In genomic region chr6:54780569-54781304, GRCm38 (mm10) we compare ENCODE assay signal across 21 mouse cellular contexts. TPM values are rescaled to one million over a fixed set of nuclear protein-coding genes. Genes with fewer than 3 reads are reported as not detected.
DNase-seq lines count a peak whose midpoint lies in the region; ATAC-seq lines count a peak whose summit lies in the region.
"Had no signal": no experiment of that assay in that cellular context is flagged by ENCODE, and none has a peak within 500 bp of the region (broad histone marks: within the 10 kb centered on the region; RNA-seq: fewer than 3 reads in every experiment).

No protein-coding gene starts in this region.

- H3K36me3 ChIP-seq in heart, embryonic 16.5 days (ENCODE audit: control insufficient read depth, insufficient read depth) = no peaks in the 10 kb centered on the region
- H3K36me3 ChIP-seq in midbrain, embryonic 13.5 days = no peaks in the 10 kb centered on the region
- H3K36me3 ChIP-seq: embryonic facial prominence, embryonic 13.5 days; forebrain, embryonic 10.5 days; heart, embryonic 15.5 days; hindbrain, embryonic 15.5 days; limb, embryonic 13.5 days; lung, embryonic 15.5 days; midbrain, embryonic 15.5 days had no signal

- no peak overlapping the region for H3K9ac ChIP-seq in heart, embryonic 16.5 days (ENCODE audit: low read length)
- H3K9ac ChIP-seq in midbrain, embryonic 13.5 days (replicated peaks) = no peak overlapping the region
- H3K9ac ChIP-seq: embryonic facial prominence, embryonic 13.5 days; heart, embryonic 15.5 days; hindbrain, embryonic 15.5 days; limb, embryonic 13.5 days; lung, embryonic 15.5 days; midbrain, embryonic 15.5 days had no signal

- no peak overlapping the region for H3K4me2 ChIP-seq in heart, embryonic 16.5 days (ENCODE audit: low read depth, low read length)
- no peak overlapping the region for H3K4me2 ChIP-seq in midbrain, embryonic 13.5 days (replicated peaks)
- H3K4me2 ChIP-seq: embryonic facial prominence, embryonic 13.5 days; heart, embryonic 15.5 days; hindbrain, embryonic 15.5 days; limb, embryonic 13.5 days; liver, embryonic 11.5 days; lung, embryonic 15.5 days; midbrain, embryonic 15.5 days had no signal

- no peak overlapping the region for H3K4me3 ChIP-seq in heart, embryonic 16.5 days (ENCODE audit: low read length)
- no peak overlapping the region for H3K4me3 ChIP-seq in midbrain, embryonic 13.5 days (replicated peaks)
- H3K4me3 ChIP-seq: embryonic facial prominence, embryonic 13.5 days; forebrain, embryonic 10.5 days; heart, embryonic 15.5 days; hindbrain, embryonic 15.5 days; layer of hippocampus, adult 2 months; left cerebral cortex, adult 2 months; limb, embryonic 13.5 days; lung, embryonic 15.5 days; midbrain, embryonic 15.5 days had no signal

- H3K4me1 ChIP-seq in heart, embryonic 16.5 days (ENCODE audit: control insufficient read depth, insufficient read depth, low read length) = peaks cover 12% of the 10 kb centered on the region
- H3K4me1 ChIP-seq in midbrain, embryonic 13.5 days (replicated peaks) = peaks cover 29% of the 10 kb centered on the region
- H3K4me1 ChIP-seq: embryonic facial prominence, embryonic 13.5 days; limb, embryonic 13.5 days had no signal

- no peaks in the 10 kb centered on the region for H3K27me3 ChIP-seq in heart, embryonic 16.5 days (ENCODE audit: control insufficient read depth, insufficient read depth, low read length)
- H3K27me3 ChIP-seq in midbrain, embryonic 13.5 days = no peaks in the 10 kb centered on the region
- H3K27me3 ChIP-seq: embryonic facial prominence, embryonic 13.5 days; heart, embryonic 15.5 days; hindbrain, embryonic 15.5 days; limb, embryonic 13.5 days; lung, embryonic 15.5 days; midbrain, embryonic 15.5 days had no signal

- no peak for DNase-seq in heart, postnatal 4 days
- DNase-seq in adipocyte (ENCODE audit: low spot score) = peak; percentile 84
- no peak for DNase-seq in retina, postnatal 1 day
- DNase-seq: adrenal gland, postnatal 25 days; B cell, adult 2 months; cerebellum, adult 18-20 months; gastrocnemius, postnatal 36 days; right cerebral cortex, postnatal 4 days had no signal

- H3K9me3 ChIP-seq in heart, embryonic 16.5 days (replicated peaks; ENCODE audit: control insufficient read depth, low read length) = no peaks in the 10 kb centered on the region
- H3K9me3 ChIP-seq in midbrain, embryonic 13.5 days = no peaks in the 10 kb centered on the region
- H3K9me3 ChIP-seq: embryonic facial prominence, embryonic 13.5 days; forebrain, embryonic 10.5 days; heart, embryonic 15.5 days; hindbrain, embryonic 15.5 days; limb, embryonic 13.5 days; lung, embryonic 15.5 days; midbrain, embryonic 15.5 days had no signal

- 43% methylated on average over 5 of the region's 5 CpGs for WGBS in heart, embryonic 16.5 days
- WGBS in midbrain, embryonic 13.5 days = 81% methylated on average over 5 of the region's 5 CpGs

- peak overlapping the region; percentile 16; the same call in 1 of the 2 replicates for H3K27ac ChIP-seq in heart, embryonic 16.5 days (ENCODE audit: low read length)
- H3K27ac ChIP-seq in midbrain, embryonic 13.5 days = no peak overlapping the region
- H3K27ac ChIP-seq: embryonic facial prominence, embryonic 13.5 days; heart, embryonic 15.5 days; layer of hippocampus, adult 2 months; left cerebral cortex, adult 2 months; limb, embryonic 13.5 days; lung, embryonic 15.5 days; midbrain, embryonic 15.5 days had no signal

- ATAC-seq in heart, embryonic 16.5 days (replicated peaks; ENCODE audit: extremely low read depth, insufficient read depth, low FRiP score) = no peak
- peak; percentile 51 for ATAC-seq in megakaryocyte, adult 5-6 weeks (ENCODE audit: poor library complexity, severe bottlenecking)
- ATAC-seq in midbrain, embryonic 13.5 days = no peak
- ATAC-seq: midbrain, embryonic 15.5 days had no signal

RNA-seq across cellular contexts. Expression of gene Znrf2, which starts 36.0 kb away (rescaled TPM):
- polyA plus RNA-seq in heart, embryonic 16.5 days (2015; fragmentation: Nextera tagmentation; extraction: Ambion mirVana) = 3.1 and 3.3 TPM in 2 replicates
- total RNA-seq in heart, postnatal 4 days (2021) = 10 to 100 TPM; 20.1 to 24.3 TPM
- 78.0 and 83.0 TPM in 2 replicates for total RNA-seq in megakaryocyte, adult 5-6 weeks (2015)
- 76.2 and 77.6 TPM in 2 replicates for total RNA-seq in megakaryocyte, adult 5-6 weeks (2017)
- 6.0 and 6.4 TPM in 2 replicates for polyA plus RNA-seq in midbrain, embryonic 13.5 days (2015; fragmentation: Nextera tagmentation; extraction: Ambion mirVana)
